Mouse (Mus musculus) heart, adult 2 months (tissue): ENCODE results near the gene Rpp30.

Experiments
- CTCF ChIP-seq: fragments of 200-600 bp; IDR thresholded peaks from 2 replicates; pipeline ENCODE4 v1.8.1; 2022; ENCODE audit warnings: antibody characterized with exemption, mild to moderate bottlenecking, moderate library complexity
- POLR2A ChIP-seq: fragments of 200-500 bp; IDR thresholded peaks from 2 replicates; pipeline ENCODE4 v1.6.1; 2011; ENCODE audit warnings: mild to moderate bottlenecking, low read depth, low read length, control low read depth; ENCODE audit not compliant: insufficient read depth

DNA sequence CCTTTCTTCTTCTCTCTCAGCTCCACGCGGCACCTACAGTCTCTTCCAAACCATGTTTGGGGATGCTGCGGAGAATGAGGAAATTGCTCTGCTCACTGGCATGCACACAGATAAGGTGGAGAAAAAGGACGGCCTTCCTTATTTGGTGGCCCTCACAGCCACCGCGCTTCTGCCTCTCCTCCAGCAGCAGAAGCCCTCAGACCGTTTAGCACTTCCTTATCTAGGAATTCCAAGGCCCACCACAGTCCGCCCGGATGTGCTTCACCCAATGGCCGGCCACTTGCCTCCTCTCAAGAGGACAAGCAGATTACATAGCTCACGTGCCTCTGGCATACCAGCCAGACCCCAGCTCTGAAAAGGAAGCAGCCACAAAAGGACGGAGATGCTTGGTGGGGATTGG is 46.1 kb downstream of the Rpp30 start:
- TF ChIP-seq CTCF (no peak), POLR2A (no peak)
